Mouse (Mus musculus) hematopoietic multipotent progenitor cell, adult 10-12 weeks (in vitro differentiated cells): Measurements from ENCODE around the gene Nphp3. TPM values are rescaled to one million over a fixed set of nuclear protein-coding genes. Genes with fewer than 3 reads are reported as not detected.

Experiments
- polyA plus RNA-seq: library from polyadenylated mRNA; stranded (reverse); fragments of >175 nt; gene quantifications from 2 replicates; pipeline ENCODE4 v1.2.3, GENCODE M21; 2012; ENCODE audit warnings: low replicate concordance

Gene Nphp3
- 0.77 and 0.91 TPM in 2 replicates for polyA plus RNA-seq

GRCm38 (mm10) chr9:104001921-104002859 is at the start of gene Nphp3:
TSS of gene Nphp3 (plus strand) at chr9:104002544.

GRCm38 (mm10) chr9:104040362-104040761 is 38.0 kb downstream of the Nphp3 start, which contains the start of gene Gm28305:
TSS of gene Gm28305 (plus strand) at chr9:104040662.

DNA sequence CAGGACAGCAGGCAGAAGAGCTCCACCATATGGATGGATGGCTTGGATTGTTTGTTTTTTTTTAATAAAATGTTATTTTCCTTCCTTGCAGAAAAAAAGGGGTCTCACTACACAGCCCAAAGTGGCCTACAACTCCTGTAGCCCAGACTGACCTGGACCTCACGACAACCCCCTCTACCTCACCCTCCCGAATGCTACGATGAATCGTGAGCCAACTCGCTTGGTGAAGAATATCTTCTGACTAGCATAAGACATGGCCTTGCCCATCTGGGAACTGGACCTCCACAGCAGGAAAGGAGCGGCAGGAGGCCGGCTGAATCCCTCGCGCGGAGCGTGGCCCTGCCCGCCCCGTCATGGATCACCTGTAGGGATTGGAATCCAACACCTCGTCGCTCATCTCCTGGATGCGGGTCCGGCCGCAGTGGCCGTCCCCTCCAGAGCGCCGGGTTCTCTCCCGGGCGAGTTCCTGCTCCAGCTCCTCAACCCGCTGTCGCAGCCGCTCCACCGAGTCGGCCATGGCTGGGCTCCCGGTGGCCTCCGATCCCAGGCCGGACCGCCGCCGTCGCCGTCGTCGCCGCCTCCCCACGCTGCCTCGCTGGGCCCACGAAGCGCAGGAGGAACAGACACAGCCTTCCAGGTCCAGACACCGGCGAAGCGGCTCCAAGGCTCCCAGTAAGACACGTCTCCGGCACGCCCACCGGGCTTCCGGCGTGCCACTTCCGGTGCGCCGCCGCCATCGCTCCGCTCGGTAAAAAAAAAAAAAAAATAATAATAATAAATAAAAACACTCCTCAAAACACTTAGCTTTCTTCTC is 60.3 kb downstream of the Nphp3 start, which contains the start of gene Uba5:
Gene Uba5, minus strand, starts transcription at position 705 of the 814 bp plus-strand sequence.

DNA sequence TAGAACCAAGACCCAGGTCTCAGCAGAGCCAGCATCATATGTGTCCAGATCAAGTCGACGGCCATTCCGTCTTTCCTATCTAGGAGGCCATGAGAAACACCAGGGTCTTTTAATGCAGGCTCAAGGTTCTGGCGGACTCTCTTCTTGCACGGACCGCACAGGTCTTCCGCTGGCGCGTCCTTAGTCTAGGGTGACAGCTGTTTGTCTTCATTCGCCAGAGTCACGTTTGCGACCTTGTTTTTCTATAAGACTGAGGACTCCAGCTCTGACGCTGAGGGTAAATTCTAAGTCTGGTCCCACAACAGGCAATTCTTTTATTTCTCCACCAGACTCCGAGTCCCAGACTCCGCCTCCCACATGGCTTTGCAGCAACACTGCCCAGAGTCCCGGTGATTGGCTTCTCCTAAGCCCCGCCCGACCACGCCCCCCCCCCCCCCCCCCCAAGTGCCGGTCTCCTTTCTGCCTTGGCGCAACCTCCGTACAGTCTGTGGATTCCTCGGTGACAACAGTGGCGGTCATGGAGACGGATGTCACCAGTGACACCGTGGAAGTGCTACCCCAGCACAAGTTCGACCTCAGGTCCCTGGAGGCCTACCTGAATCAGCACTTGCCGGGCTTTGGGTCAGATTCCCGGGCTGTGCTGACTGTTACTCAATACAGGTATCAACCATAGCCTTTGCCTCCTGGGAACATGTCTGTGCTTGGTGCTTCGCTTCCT is 61.1 kb downstream of the Nphp3 start, which contains the start of gene Acad11:
Gene Acad11, plus strand, starts transcription at position 134 of the 718 bp plus-strand sequence.

Other genes with a start within 250 kb of the Nphp3 start
- gene Tmem108, start 240.7 kb upstream of the Nphp3 start, polyA plus RNA-seq, result 3.7 and 5.4 TPM in 2 replicates
- not detected in 2 replicates for gene Gm28305, start 38.1 kb downstream of the Nphp3 start, polyA plus RNA-seq
- 7.8 and 8.7 TPM in 2 replicates for gene Uba5, start 60.6 kb downstream of the Nphp3 start, polyA plus RNA-seq
- 1.3 and 9.5 TPM in 2 replicates for gene Acad11, start 60.8 kb downstream of the Nphp3 start, polyA plus RNA-seq
- 0.08 TPM in 1 of 2 replicates, not detected in the other for gene Ackr4, start 124.4 kb downstream of the Nphp3 start, polyA plus RNA-seq